Mouse (Mus musculus) MEL (cell line): ENCODE measurements around the gene Rbms3. TPM values are rescaled to one million over a fixed set of nuclear protein-coding genes. Genes with fewer than 3 reads are reported as not detected.

Experiments used
- DNase-seq: peaks from one replicate; pipeline ENCODE4 v3.0.0; 2011; ENCODE audit warnings: low read depth, low spot score
- H3K27ac ChIP-seq: 2 replicates; pipeline ENCODE4 v1.5.1; 2012; ENCODE audit warnings: low read depth, mild to moderate bottlenecking, control low read depth, low read length, moderate library complexity; ENCODE audit not compliant: control insufficient read depth
- H3K27me3 ChIP-seq, 2 experiments: fragments of 150-350 bp in 1 of 2; sonication (generic) in 1 of 2; 2 replicates each; pipeline ENCODE4 v1.6.1; 2012; ENCODE audit warnings: low read length in 2 of 2, mild to moderate bottlenecking in 2 of 2, improper control_type of control experiment in 1 of 2, moderate library complexity in 1 of 2; ENCODE audit not compliant: insufficient read depth in 2 of 2, control insufficient read depth in 1 of 2
- H3K36me3 ChIP-seq, 2 experiments: 2 replicates each; pipeline ENCODE4 v1.6.1; 2012 to 2014; ENCODE audit warnings: low read length in 2 of 2, improper control_type of control experiment in 1 of 2, inconsistent platforms in 1 of 2, mild to moderate bottlenecking in 1 of 2; ENCODE audit not compliant: insufficient read depth in 2 of 2, control insufficient read depth in 1 of 2
- H3K4me1 ChIP-seq, 2 experiments: fragments of 150-350 bp in 1 of 2; sonication (generic) in 1 of 2; 2 replicates each; pipeline ENCODE4 v1.6.1; 2012; ENCODE audit warnings: low read length in 2 of 2, improper control_type of control experiment in 1 of 2, mild to moderate bottlenecking in 1 of 2; ENCODE audit not compliant: insufficient read depth in 2 of 2, control insufficient read depth in 1 of 2
- H3K4me3 ChIP-seq, 2 experiments: fragments of 150-350 bp in 1 of 2; sonication (generic) in 1 of 2; 2 replicates each; pipeline ENCODE4 v1.5.1; 2012; ENCODE audit warnings: low read depth in 2 of 2, low read length in 2 of 2, mild to moderate bottlenecking in 2 of 2, moderate library complexity in 2 of 2, control low read depth in 1 of 2, improper control_type of control experiment in 1 of 2; ENCODE audit not compliant: control insufficient read depth in 1 of 2, insufficient read depth in 1 of 2
- H3K79me2 ChIP-seq: 2 replicates; pipeline ENCODE4 v1.6.1; 2012; ENCODE audit warnings: mild to moderate bottlenecking, low read length, moderate library complexity; ENCODE audit not compliant: control insufficient read depth, poor library complexity, insufficient read depth
- H3K9ac ChIP-seq: 2 replicates; pipeline ENCODE4 v1.6.1; 2012; ENCODE audit warnings: low read depth, mild to moderate bottlenecking, control low read depth, low read length, moderate library complexity; ENCODE audit not compliant: control insufficient read depth, poor library complexity, severe bottlenecking
- H3K9me3 ChIP-seq: fragments of 150-350 bp; sonication (generic); replicated peaks from 2 replicates; pipeline ENCODE4 v1.6.1; 2012; ENCODE audit warnings: mild to moderate bottlenecking, low read length, improper control_type of control experiment, moderate library complexity; ENCODE audit not compliant: insufficient read depth
- BHLHE40 ChIP-seq: IDR thresholded peaks from 2 replicates; pipeline ENCODE4 v1.6.1; 2012; ENCODE audit warnings: low read depth, mild to moderate bottlenecking, inconsistent platforms, low read length, improper control_type of control experiment, borderline replicate concordance
- CHD2 ChIP-seq: IDR thresholded peaks from 2 replicates; pipeline ENCODE4 v1.6.1; 2011; ENCODE audit warnings: low read length, improper control_type of control experiment
- E2F4 ChIP-seq: IDR thresholded peaks from 2 replicates; pipeline ENCODE4 v1.6.1; 2011; ENCODE audit warnings: low read depth, low read length, improper control_type of control experiment, borderline replicate concordance
- EP300 ChIP-seq, 2 experiments: IDR thresholded peaks; 2 replicates each; pipeline ENCODE4 v1.6.1; 2011; ENCODE audit warnings: improper control_type of control experiment in 2 of 2, low read length in 2 of 2, low read depth in 1 of 2, mild to moderate bottlenecking in 1 of 2
- ETS1 ChIP-seq: IDR thresholded peaks from 2 replicates; pipeline ENCODE4 v1.6.1; 2012; ENCODE audit warnings: low read depth, mild to moderate bottlenecking, inconsistent platforms, low read length, improper control_type of control experiment, moderate library complexity
- GABPA ChIP-seq: IDR thresholded peaks from 2 replicates; pipeline ENCODE4 v1.6.1; 2012; ENCODE audit warnings: low read depth, mild to moderate bottlenecking, inconsistent platforms, low read length, improper control_type of control experiment, moderate library complexity
- HCFC1 ChIP-seq: IDR thresholded peaks from 2 replicates; pipeline ENCODE4 v1.6.1; 2012; ENCODE audit warnings: low read depth, mild to moderate bottlenecking, inconsistent platforms, low read length, improper control_type of control experiment, moderate library complexity
- JUND ChIP-seq: IDR thresholded peaks from 2 replicates; pipeline ENCODE4 v1.6.1; 2011; ENCODE audit warnings: low read depth, mild to moderate bottlenecking, improper control_type of control experiment, low read length
- KAT2A ChIP-seq: conservative IDR thresholded peaks from 2 replicates; pipeline ENCODE4 v1.6.1; 2012; ENCODE audit warnings: low read depth, low read length, improper control_type of control experiment, inconsistent platforms
- MAZ ChIP-seq: IDR thresholded peaks from 2 replicates; pipeline ENCODE4 v1.6.1; 2012; ENCODE audit warnings: low read depth, mild to moderate bottlenecking, inconsistent platforms, low read length, improper control_type of control experiment
- POLR2A ChIP-seq, 2 experiments: IDR thresholded peaks; 2 replicates each; pipeline ENCODE4 v1.6.1; 2011 to 2012; ENCODE audit warnings: low read length in 2 of 2, mild to moderate bottlenecking in 2 of 2, control low read depth in 1 of 2, improper control_type of control experiment in 1 of 2, low read depth in 1 of 2, moderate library complexity in 1 of 2; ENCODE audit not compliant: control insufficient read depth in 1 of 2, insufficient read depth in 1 of 2, poor library complexity in 1 of 2
- POLR2AphosphoS2 ChIP-seq: IDR thresholded peaks from 2 replicates; pipeline ENCODE4 v1.6.1; 2011; ENCODE audit warnings: low read length, improper control_type of control experiment
- RCOR1 ChIP-seq: IDR thresholded peaks from 2 replicates; pipeline ENCODE4 v1.6.1; 2012; ENCODE audit warnings: low read depth, mild to moderate bottlenecking, inconsistent platforms, low read length, improper control_type of control experiment
- SIN3A ChIP-seq: IDR thresholded peaks from 2 replicates; pipeline ENCODE4 v1.6.1; 2012; ENCODE audit warnings: low read length, improper control_type of control experiment, inconsistent platforms
- SMC3 ChIP-seq: IDR thresholded peaks from 2 replicates; pipeline ENCODE4 v1.6.1; 2011; ENCODE audit warnings: low read depth, low read length, improper control_type of control experiment
- TAL1 ChIP-seq: IDR thresholded peaks from 2 replicates; pipeline ENCODE4 v1.6.1; 2012; ENCODE audit warnings: mild to moderate bottlenecking, inconsistent platforms, low read length, moderate library complexity, mixed read lengths
- TBP ChIP-seq: IDR thresholded peaks from 2 replicates; pipeline ENCODE4 v1.8.0; 2011; ENCODE audit warnings: low read depth, low read length, improper control_type of control experiment
- TCF12 ChIP-seq: IDR thresholded peaks from 2 replicates; pipeline ENCODE4 v1.6.1; 2014; ENCODE audit warnings: low read depth, mild to moderate bottlenecking, inconsistent platforms, low read length, improper control_type of control experiment, moderate library complexity
- ZC3H11A ChIP-seq: IDR thresholded peaks from 2 replicates; pipeline ENCODE4 v1.6.1; 2012; ENCODE audit warnings: low read depth, mild to moderate bottlenecking, inconsistent platforms, low read length, improper control_type of control experiment
- ZKSCAN1 ChIP-seq: IDR thresholded peaks from 2 replicates; pipeline ENCODE4 v1.6.1; 2012; ENCODE audit warnings: low read depth, mild to moderate bottlenecking, inconsistent platforms, low read length, improper control_type of control experiment, moderate library complexity
- ZNF384 ChIP-seq: IDR thresholded peaks from 2 replicates; pipeline ENCODE4 v1.6.1; 2012; ENCODE audit warnings: low read depth, mild to moderate bottlenecking, inconsistent platforms, low read length, improper control_type of control experiment
- polyA plus RNA-seq, 2 experiments: library from polyadenylated mRNA; stranded (reverse) in 1 of 2; unstranded in 1 of 2; fragments of >175 nt in 1 of 2; fragments of >200 nt in 1 of 2; gene quantifications; 2 replicates each; pipeline versions ENCODE4 v1.2.1 to v1.2.4; 2012; ENCODE audit warnings: low replicate concordance in 2 of 2, low read depth in 1 of 2; ENCODE audit not compliant: insufficient read length in 2 of 2, insufficient read depth in 1 of 2, missing spikeins in 1 of 2
- total RNA-seq: library from RNA; depleted of rRNA; stranded (reverse); fragments of 300-350 nt; gene quantifications from 2 replicates; pipeline ENCODE4 v1.2.3, GENCODE M21; 2012

Rbms3 gene
- total and polyA plus RNA-seq, 3 experiments = not detected

GRCm38 (mm10) chr9:116940693-116941092, 689.0 kb downstream of the Rbms3 start:
- H3K27me3 ChIP-seq = no peaks in the 10 kb centered on the region

GRCm38 (mm10) chr9:116928338-116928737, 701.4 kb downstream of the Rbms3 start:
- no peak overlapping the region for H3K4me3 ChIP-seq
- no peak overlapping the region for H3K9ac ChIP-seq
- TF ChIP-seq TBP (no peak), BHLHE40 (no peak), HCFC1 (no peak), POLR2A (IDR thresholded peaks at IDR 0.05; ENCODE audit: control insufficient read depth in 1 of 2, insufficient read depth in 1 of 2, low read depth in 1 of 2, low read length in 2 of 2, poor library complexity in 1 of 2) (no peak)
- H3K9me3 ChIP-seq = no peaks in the 10 kb centered on the region
- H3K27ac ChIP-seq = no peak overlapping the region
- no peak for DNase-seq
- no peaks in the 10 kb centered on the region for H3K79me2 ChIP-seq
- no peaks in the 10 kb centered on the region for H3K36me3 ChIP-seq
- H3K4me1 ChIP-seq = no peaks in the 10 kb centered on the region
- H3K27me3 ChIP-seq = no peaks in the 10 kb centered on the region

More at GRCm38 (mm10) chr9:116940693-116941092, 689.0 kb downstream of the Rbms3 start:
- TF ChIP-seq POLR2AphosphoS2 = no peak
- TF ChIP-seq TBP = no peak
- no peak for TF ChIP-seq ZNF384
- TF ChIP-seq KAT2A = no peak
- no peak for TF ChIP-seq TAL1
- TF ChIP-seq JUND = no peak
- no peak for TF ChIP-seq E2F4
- TF ChIP-seq SMC3 = no peak
- TF ChIP-seq MAZ = no peak
- TF ChIP-seq ZC3H11A = no peak
- no peak for TF ChIP-seq BHLHE40
- H3K36me3 ChIP-seq = no peaks in the 10 kb centered on the region
- no peak overlapping the region for H3K4me3 ChIP-seq
- no peaks in the 10 kb centered on the region for H3K79me2 ChIP-seq
- H3K4me1 ChIP-seq = no peaks in the 10 kb centered on the region
- no peak for DNase-seq
- H3K27ac ChIP-seq = no peak overlapping the region
- H3K9ac ChIP-seq = no peak overlapping the region
- H3K9me3 ChIP-seq = no peaks in the 10 kb centered on the region

- no peaks in the 10 kb centered on the region for H3K27me3 ChIP-seq
- H3K36me3 ChIP-seq = no peaks in the 10 kb centered on the region
- TF ChIP-seq CHD2 (no peak), RCOR1 (no peak), ETS1 (no peak), ZKSCAN1 (no peak), HCFC1 (no peak), EP300 (IDR thresholded peaks at IDR 0.05; ENCODE audit: low read depth in 1 of 2, low read length in 2 of 2) (no peak), GABPA (no peak), SIN3A (no peak), TBP (no peak), TCF12 (no peak), BHLHE40 (no peak), TAL1 (no peak)
- TF ChIP-seq, all 39 proteins: peak for 0
- H3K79me2 ChIP-seq = no peaks in the 10 kb centered on the region
- no peaks in the 10 kb centered on the region for H3K4me1 ChIP-seq
- H3K27ac ChIP-seq = no peak overlapping the region
- H3K9me3 ChIP-seq = no peaks in the 10 kb centered on the region
- no peak overlapping the region for H3K9ac ChIP-seq
- no peak overlapping the region for H3K4me3 ChIP-seq
- no peak for DNase-seq
These were observed 706.6 kb downstream of the Rbms3 start for GRCm38 (mm10) chr9:116923151-116923550.
